Mouse (Mus musculus) small intestine, adult 2 months (tissue): ENCODE measurements around the gene Dirc2. TPM values are rescaled to one million over a fixed set of nuclear protein-coding genes. Genes with fewer than 3 reads are reported as not detected.

Source experiments
- H3K27ac ChIP-seq: fragments of 200-500 bp; 2 replicates; pipeline ENCODE4 v1.5.1; 2012; ENCODE audit warnings: low read depth, low read length, control low read depth, inconsistent platforms; ENCODE audit not compliant: insufficient read depth
- H3K27me3 ChIP-seq: fragments of 200-500 bp; 2 replicates; pipeline ENCODE4 v1.6.1; 2012; ENCODE audit warnings: mild to moderate bottlenecking, moderate library complexity, low read length, inconsistent platforms; ENCODE audit not compliant: control insufficient read depth, insufficient read depth
- H3K36me3 ChIP-seq: fragments of 200-500 bp; 2 replicates; pipeline ENCODE4 v1.6.1; 2012; ENCODE audit warnings: mild to moderate bottlenecking, low read length, control low read depth, inconsistent platforms; ENCODE audit not compliant: control insufficient read depth, insufficient read depth
- H3K4me1 ChIP-seq: fragments of 200-500 bp; 2 replicates; pipeline ENCODE4 v1.6.1; 2012; ENCODE audit warnings: low read length, inconsistent platforms, mixed read lengths; ENCODE audit not compliant: control insufficient read depth, insufficient read depth, insufficient read length
- H3K4me3 ChIP-seq: fragments of 200-500 bp; 2 replicates; pipeline ENCODE4 v1.5.1; 2012; ENCODE audit warnings: low read depth, mild to moderate bottlenecking, control low read depth, inconsistent platforms, low read length, moderate library complexity
- CTCF ChIP-seq: fragments of 200-500 bp; IDR thresholded peaks from 2 replicates; pipeline ENCODE4 v1.5.1; 2012; ENCODE audit warnings: low read depth, mild to moderate bottlenecking, control low read depth, inconsistent platforms, low read length, moderate library complexity, mixed read lengths; ENCODE audit not compliant: insufficient replicate concordance, insufficient read length; ENCODE audit errors: extremely low read depth
- POLR2A ChIP-seq: fragments of 200-500 bp; IDR thresholded peaks from 2 replicates; pipeline ENCODE4 v1.6.1; 2012; ENCODE audit warnings: low read depth, mild to moderate bottlenecking, control low read depth, inconsistent platforms, low read length, moderate library complexity
- WGBS: fragments of 180-500 bp; shearing (Covaris S2); methylation state at CpG from one replicate; pipeline ENCODE4 v1.1.7; 2018; 5-methylcytosine and 5-hydroxymethylcytosine counted together
- polyA plus RNA-seq: library from polyadenylated mRNA; depleted of rRNA; stranded (reverse); fragments of >200 nt; gene quantifications from 2 replicates; pipeline ENCODE4 v1.2.3, GENCODE M21; 2012

Gene Dirc2
- polyA plus RNA-seq, 1 experiment, result 52.7 TPM

DNA sequence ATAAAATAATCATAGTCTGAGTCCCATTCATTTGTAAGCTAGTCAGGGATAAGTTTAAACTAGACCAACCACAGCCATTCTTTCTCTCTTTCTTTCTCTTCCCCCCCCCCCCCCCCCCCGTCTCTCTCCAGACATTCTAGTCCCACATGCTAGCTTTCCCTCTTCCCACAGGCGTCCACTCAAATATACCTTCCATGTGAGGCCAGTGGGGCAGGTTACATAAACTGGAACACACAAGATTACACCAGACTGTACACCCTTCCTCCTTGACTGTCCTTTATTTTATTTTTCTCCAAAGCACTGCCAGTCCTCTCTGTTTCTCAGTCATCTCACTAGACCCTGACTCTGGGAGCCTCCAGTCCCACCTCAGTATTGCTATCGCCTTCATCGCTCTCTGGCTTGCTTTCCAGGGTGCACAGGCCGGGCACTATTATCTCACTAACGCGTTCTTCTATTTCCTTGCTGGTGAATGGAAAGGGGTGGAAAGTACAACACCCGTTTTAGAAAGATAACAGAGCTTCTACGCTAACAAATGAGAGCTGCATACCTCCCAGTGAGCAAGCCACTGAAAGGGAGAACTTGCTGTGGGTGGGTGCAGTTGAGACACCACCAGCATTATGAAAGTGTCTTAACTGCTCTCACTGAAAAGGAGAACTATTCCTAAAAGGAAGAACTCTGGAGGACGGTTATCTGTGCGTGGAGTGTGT is 5.4 kb downstream of the Dirc2 start:
- Histone ChIP-seq H3K4me3 (no peak overlapping the region), H3K27ac (peak overlapping the region; percentile 19; the same call in 1 of the 2 replicates), H3K27me3 (no peaks in the 10 kb centered on the region), H3K36me3 (no peaks in the 10 kb centered on the region), H3K4me1 (peaks cover 24% of the 10 kb centered on the region; the same call in 1 of the 2 replicates)
- TF ChIP-seq CTCF (no peak), POLR2A (no peak)
- 44% methylated on average over 10 of the region's 11 CpGs for WGBS

- Histone ChIP-seq H3K4me1 (peaks cover 16% of the 10 kb centered on the region; the same call in 1 of the 2 replicates), H3K36me3 (no peaks in the 10 kb centered on the region), H3K27me3 (no peaks in the 10 kb centered on the region), H3K27ac (no peak overlapping the region), H3K4me3 (no peak overlapping the region)
- WGBS, result 79% methylated on average over 5 of the region's 5 CpGs
- TF ChIP-seq CTCF (no peak), POLR2A (no peak)
These were observed 9.8 kb downstream of the Dirc2 start for GRCm38 (mm10) chr16:35759401-35759800.

- H3K36me3 ChIP-seq, result no peaks in the 10 kb centered on the region
These were observed 12.5 kb downstream of the Dirc2 start for GRCm38 (mm10) chr16:35756697-35757096.

GRCm38 (mm10) chr16:35755502-35756334 is 13.4 kb downstream of the Dirc2 start:
- Histone ChIP-seq H3K4me3 (no peak overlapping the region), H3K4me1 (peaks cover 7% of the 10 kb centered on the region; the same call in 1 of the 2 replicates), H3K36me3 (no peaks in the 10 kb centered on the region), H3K27ac (no peak overlapping the region), H3K27me3 (no peaks in the 10 kb centered on the region)
- WGBS, result 58% methylated on average over 6 of the region's 6 CpGs
- TF ChIP-seq CTCF, result no peak
- no peak for TF ChIP-seq POLR2A

More at GRCm38 (mm10) chr16:35756697-35757096, 12.5 kb downstream of the Dirc2 start:
- no peak overlapping the region for H3K27ac ChIP-seq
- TF ChIP-seq POLR2A (no peak), CTCF (no peak)
- H3K4me3 ChIP-seq, result no peak overlapping the region
- peaks cover 11% of the 10 kb centered on the region; the same call in 1 of the 2 replicates for H3K4me1 ChIP-seq
- 76% methylated on average over 9 of the region's 9 CpGs for WGBS
- no peaks in the 10 kb centered on the region for H3K27me3 ChIP-seq

DNA sequence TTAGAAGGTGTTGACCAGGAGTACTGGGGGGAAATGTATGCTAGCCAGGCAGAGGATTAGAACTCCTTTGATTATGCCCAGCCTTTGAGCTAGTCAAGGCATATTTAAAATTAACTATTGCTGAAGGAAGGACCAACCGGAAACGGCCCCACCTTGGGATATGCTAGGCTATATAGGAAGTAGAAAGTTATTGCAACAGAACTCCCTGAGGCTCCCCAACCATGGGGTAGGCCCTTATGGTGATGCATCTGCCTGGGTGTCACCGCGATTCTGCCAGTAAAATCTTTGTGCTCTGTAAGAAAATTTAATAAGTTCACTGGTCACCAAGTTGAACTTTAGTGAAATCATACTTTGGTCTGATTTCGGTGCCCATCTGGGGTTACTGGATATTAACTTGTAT is 15.2 kb downstream of the Dirc2 start:
- WGBS, result 84% methylated on average over 5 of the region's 5 CpGs
- H3K4me3 ChIP-seq, result no peak overlapping the region
- H3K27ac ChIP-seq, result no peak overlapping the region
- H3K27me3 ChIP-seq, result no peaks in the 10 kb centered on the region
- H3K4me1 ChIP-seq, result peaks cover 3% of the 10 kb centered on the region; the same call in 1 of the 2 replicates
- TF ChIP-seq POLR2A (no peak), CTCF (no peak)
- H3K36me3 ChIP-seq, result no peaks in the 10 kb centered on the region

GRCm38 (mm10) chr16:35751841-35752240 is 17.3 kb downstream of the Dirc2 start:
- WGBS, result 85% methylated on average over 4 of the region's 4 CpGs
- no peaks in the 10 kb centered on the region for H3K27me3 ChIP-seq
- TF ChIP-seq POLR2A, result no peak
- no peak for TF ChIP-seq CTCF
- H3K4me3 ChIP-seq, result no peak overlapping the region
- peaks cover 14% of the 10 kb centered on the region; the same call in 1 of the 2 replicates for H3K4me1 ChIP-seq
- no peak overlapping the region for H3K27ac ChIP-seq
- no peaks in the 10 kb centered on the region for H3K36me3 ChIP-seq

- TF ChIP-seq POLR2A, result no peak
- TF ChIP-seq CTCF, result no peak
- Histone ChIP-seq H3K27ac (no peak overlapping the region), H3K4me1 (peaks cover 17% of the 10 kb centered on the region; the same call in 1 of the 2 replicates), H3K27me3 (no peaks in the 10 kb centered on the region), H3K36me3 (peaks cover 2% of the 10 kb centered on the region; the same call in 1 of the 2 replicates), H3K4me3 (no peak overlapping the region)
- 91% methylated on average over 7 of the region's 7 CpGs for WGBS
These were observed 19.8 kb downstream of the Dirc2 start for GRCm38 (mm10) chr16:35749385-35749784.
